Mouse (Mus musculus): ENCODE results near the gene Olfr1444.

Olfr1444 gene

GRCm38 (mm10) chr19:12856983-12857382 is at the start of gene Olfr1444:
Gene Olfr1444, plus strand, starts transcription at chr19:12857283.
- no peak for DNase-seq (ENCODE audit: low read depth, low spot score)

DNA sequence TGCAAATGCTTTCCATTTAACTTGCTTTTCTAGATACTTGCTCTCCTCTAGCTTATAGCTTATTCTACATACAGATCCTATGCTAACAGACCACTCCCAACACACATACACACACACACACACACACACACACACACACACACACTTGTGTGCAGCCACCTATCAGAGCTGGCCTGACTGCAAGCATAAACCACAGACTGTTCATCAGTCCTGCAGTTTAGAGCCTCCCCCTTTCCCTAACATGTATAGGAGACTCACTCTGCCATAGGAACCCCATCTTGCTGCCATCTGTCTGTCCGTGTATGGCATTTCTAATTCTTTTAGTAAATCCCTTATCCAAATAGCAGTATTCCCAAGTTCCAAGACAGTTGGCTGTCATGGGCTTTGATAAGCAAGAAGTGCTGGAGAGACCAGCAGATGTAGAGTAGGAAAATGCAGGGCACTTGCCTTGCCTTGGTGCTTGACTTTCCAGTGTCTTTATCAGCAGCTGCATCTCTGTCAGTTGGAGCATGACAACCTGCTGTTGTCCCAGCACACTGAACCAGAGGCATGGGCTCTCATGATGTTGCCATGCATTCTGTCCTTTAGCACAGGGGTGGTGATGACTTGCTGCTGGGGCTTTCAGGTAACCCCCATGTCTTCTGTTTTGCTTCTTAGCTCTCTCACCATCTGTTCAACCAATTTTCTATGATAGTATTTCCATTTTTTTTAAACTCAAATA is 44.3 kb upstream of the Olfr1444 start:
- DNase-seq (ENCODE audit: low read depth, low spot score) = no peak

DNA sequence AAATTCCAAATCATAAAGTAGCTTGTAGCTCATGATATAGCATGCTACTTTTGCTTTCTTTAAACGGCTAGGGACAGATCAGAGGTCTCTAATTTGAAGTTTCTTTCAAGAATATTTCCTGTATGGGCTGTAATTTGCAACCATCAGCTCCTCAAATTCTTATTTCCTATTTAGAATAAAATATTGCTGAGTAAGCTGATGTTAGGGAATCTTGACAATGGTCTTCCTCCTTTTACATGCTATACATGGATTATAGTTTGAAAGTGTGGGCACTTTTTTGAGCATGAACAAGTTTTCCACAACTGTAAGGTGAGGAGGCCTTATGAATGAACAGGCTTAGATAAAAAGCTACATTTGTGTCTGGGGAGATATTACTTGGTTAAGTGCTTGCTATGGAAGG is 43.2 kb upstream of the Olfr1444 start:
- no peak for DNase-seq (ENCODE audit: low read depth, low spot score)

DNA sequence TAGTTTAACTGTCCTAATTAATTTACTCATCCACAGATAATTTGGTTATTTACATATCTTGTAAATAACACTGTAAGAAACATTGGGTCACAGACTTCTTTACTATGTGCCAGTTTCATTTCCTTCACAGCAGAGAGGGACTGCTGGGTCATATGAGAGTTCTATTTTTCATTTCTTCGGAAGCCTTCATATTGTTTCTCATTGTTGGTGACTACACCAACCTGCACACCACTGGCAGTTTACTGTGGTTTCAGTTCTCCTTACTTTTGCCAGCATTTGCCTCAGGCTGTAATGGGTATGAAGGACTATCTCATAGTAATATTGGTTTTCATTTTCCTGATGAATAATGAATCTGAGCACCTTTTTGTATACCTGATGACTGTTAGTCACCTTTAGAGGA is 38.6 kb upstream of the Olfr1444 start:
- DNase-seq (ENCODE audit: low read depth, low spot score) = no peak

GRCm38 (mm10) chr19:12820383-12820782 is 36.7 kb upstream of the Olfr1444 start:
- DNase-seq (ENCODE audit: low read depth, low spot score) = peak; percentile 47

- DNase-seq (ENCODE audit: low read depth, low spot score) = no peak
Measured at GRCm38 (mm10) chr19:12824549-12824948, 32.5 kb upstream of the Olfr1444 start.

DNA sequence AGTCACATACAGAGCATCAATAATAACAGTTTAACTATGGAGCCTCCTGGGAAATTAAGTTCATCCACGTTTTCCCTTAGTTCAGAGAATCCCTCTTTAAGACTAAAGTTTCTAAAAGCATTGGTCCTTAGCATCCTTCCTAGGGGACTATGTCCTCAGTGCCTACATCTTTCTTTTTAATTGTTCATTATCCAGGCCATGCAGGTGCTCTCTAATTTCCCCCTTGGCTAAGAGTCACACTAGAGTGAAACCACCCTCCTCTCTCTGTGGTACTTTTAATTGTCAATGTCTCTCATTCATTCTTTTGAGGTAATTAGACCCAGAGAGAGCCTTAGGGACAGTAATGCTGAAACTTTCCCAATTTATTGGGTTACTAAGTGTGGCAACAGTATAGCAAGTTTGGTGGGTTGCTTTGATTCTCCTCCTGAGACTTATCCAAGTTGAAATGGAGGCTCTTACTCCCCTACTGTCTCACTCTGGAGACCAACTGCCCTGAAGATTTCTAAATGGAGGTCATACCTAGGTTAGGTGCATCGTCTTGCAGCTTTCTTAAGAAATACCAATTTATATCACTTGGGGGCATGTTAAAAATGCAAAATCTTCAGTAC is 26.2 kb upstream of the Olfr1444 start:
- DNase-seq (ENCODE audit: low read depth, low spot score) = no peak

DNA sequence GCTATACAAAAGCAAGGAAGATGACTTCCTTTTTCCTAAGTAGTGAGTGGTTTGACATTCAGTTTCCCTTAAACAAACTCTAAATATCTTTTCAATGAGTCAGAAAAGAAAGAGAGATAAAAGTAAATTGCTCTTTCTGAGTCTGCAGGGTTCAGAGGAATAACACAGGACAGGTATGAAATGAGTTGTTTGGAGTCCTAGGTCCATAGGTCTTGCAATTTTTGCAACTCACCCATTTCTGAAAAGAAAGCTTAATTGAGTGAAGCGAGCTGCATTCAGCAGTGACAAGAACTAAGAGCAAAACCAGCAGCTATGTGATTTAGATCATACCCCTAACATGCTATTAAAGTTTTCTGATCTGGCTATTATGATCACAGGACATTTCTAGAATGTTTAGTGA is 25.5 kb upstream of the Olfr1444 start:
- no peak for DNase-seq (ENCODE audit: low read depth, low spot score)

GRCm38 (mm10) chr19:12833625-12834024 is 23.5 kb upstream of the Olfr1444 start:
- no peak for DNase-seq (ENCODE audit: low read depth, low spot score)

- no peak for DNase-seq (ENCODE audit: low read depth, low spot score)
Measured at GRCm38 (mm10) chr19:12838507-12838906, 18.6 kb upstream of the Olfr1444 start.

- DNase-seq (ENCODE audit: low read depth, low spot score) = no peak
Measured at GRCm38 (mm10) chr19:12846382-12846781, 10.7 kb upstream of the Olfr1444 start, which contains the start of gene Gm5244. Gene Gm5244, plus strand, starts transcription at chr19:12846682.

DNA sequence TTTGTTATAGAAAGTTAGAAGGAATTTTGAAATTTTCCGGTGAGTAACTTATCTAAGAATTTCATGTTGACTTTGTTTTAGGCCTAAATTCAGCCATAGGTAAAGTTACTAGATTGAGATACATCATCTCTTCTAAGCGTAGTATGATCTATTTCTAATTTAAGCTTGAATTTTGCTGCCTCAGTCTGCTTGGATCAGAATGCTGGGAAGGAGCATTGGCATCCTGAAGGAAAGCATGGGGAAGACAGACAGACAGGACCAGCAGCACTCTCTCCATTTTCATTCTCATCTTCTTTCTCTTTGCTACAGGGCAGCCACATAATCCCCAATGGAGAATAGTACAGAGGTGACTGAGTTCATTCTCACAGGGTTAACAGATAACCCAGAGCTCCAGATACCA is 26.5 kb downstream of the Olfr1444 start, which contains the start of gene Olfr1445:
Gene Olfr1445, plus strand, starts transcription at position 301 of the 400 bp plus-strand sequence.
- no peak for DNase-seq (ENCODE audit: low read depth, low spot score)

DNA sequence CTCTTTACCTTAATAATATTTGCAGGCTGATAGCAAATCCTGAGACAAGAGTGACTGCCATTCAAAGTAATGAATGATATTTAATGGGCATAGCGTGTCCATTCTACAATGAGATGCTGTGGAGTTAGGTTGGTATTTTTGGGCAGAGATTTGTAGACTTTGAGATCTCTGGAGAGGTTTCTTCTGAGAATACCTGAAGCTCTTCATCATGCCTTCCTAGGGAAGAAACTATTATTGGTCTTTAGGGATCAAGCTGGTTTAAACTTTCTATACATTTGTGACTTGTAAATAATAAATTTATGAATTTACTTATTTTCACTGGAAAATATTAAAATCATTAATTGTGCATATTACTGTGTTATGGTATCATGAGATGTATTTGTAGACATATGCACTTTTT is 36.3 kb downstream of the Olfr1444 start, which contains the start of gene Olfr1446:
Gene Olfr1446, minus strand, starts transcription at position 101 of the 400 bp plus-strand sequence.
- no peak for DNase-seq (ENCODE audit: low read depth, low spot score)

DNA sequence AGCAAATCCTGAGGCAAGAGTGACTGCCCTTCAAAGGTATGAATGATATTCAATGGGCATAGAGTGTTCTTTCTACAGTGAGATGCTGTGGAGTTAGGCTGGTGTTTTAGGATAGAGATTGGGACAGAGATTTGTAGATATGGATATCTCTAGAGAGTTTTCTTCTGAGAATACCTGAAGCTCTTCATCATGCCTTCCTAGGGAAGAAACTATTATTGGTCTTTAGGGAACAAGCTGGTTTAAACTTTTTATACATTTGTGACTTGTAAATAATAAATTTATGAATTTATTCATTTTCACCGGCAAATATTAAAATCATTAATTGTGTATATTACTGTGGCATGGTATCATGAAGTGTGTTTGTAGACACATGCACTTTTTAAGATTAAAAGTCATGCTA is 46.6 kb downstream of the Olfr1444 start, which contains the start of gene Olfr1447:
Gene Olfr1447, minus strand, starts transcription at position 101 of the 400 bp plus-strand sequence.
- no peak for DNase-seq (ENCODE audit: low read depth, low spot score)
